Mouse (Mus musculus) retina, adult 2 months (tissue): ENCODE data around the gene Narfl.
"Not testable (repeated sequence)": the region's sequence is repeated elsewhere in the genome, so short reads cannot be mapped to it uniquely, and the experiment has no call there.

ENCODE experiments used
- DNase-seq: peaks from one replicate; pipeline ENCODE4 v3.0.0-alpha.2; 2012; ENCODE audit warnings: low read depth, low spot score

Narfl gene

GRCm38 (mm10) chr17:25773549-25774120, at the start of gene Narfl:
Narfl (plus strand) TSS chr17:25773776.
- DNase-seq, result peak; percentile 99

GRCm38 (mm10) chr17:25723919-25724318, 49.7 kb upstream of the Narfl start:
- DNase-seq, result no peak

- DNase-seq, result no peak
Measured at GRCm38 (mm10) chr17:25725264-25725663, 48.3 kb upstream of the Narfl start.

GRCm38 (mm10) chr17:25727265-25728008, 46.1 kb upstream of the Narfl start, which contains the start of the genes Chtf18 and Rpusd1:
Chtf18 (minus strand) TSS chr17:25727419.
Rpusd1 (plus strand) TSS chr17:25727670.
- DNase-seq, result peak; percentile 99

- DNase-seq, result no peak
Measured at GRCm38 (mm10) chr17:25728009-25728270, 45.6 kb upstream of the Narfl start.

GRCm38 (mm10) chr17:25732082-25732481, 41.5 kb upstream of the Narfl start:
- DNase-seq, result peak; percentile 71

GRCm38 (mm10) chr17:25735246-25735645, 38.3 kb upstream of the Narfl start:
- DNase-seq, result no peak

- no peak for DNase-seq
Measured at GRCm38 (mm10) chr17:25735745-25736144, 37.8 kb upstream of the Narfl start, which contains the start of gene Mslnl. Mslnl (plus strand) TSS chr17:25736042.

- DNase-seq, result no peak
Measured at GRCm38 (mm10) chr17:25738861-25739260, 34.7 kb upstream of the Narfl start.

- DNase-seq, result not testable (repeated sequence)
Measured at GRCm38 (mm10) chr17:25741471-25741870, 32.1 kb upstream of the Narfl start.

GRCm38 (mm10) chr17:25743831-25744230, 29.7 kb upstream of the Narfl start:
- no peak for DNase-seq

- no peak for DNase-seq
Measured at GRCm38 (mm10) chr17:25744311-25744710, 29.3 kb upstream of the Narfl start.

- DNase-seq, result no peak
Measured at GRCm38 (mm10) chr17:25748238-25748637, 25.3 kb upstream of the Narfl start.

- no peak for DNase-seq
Measured at GRCm38 (mm10) chr17:25749314-25749713, 24.3 kb upstream of the Narfl start.

- no peak for DNase-seq
Measured at GRCm38 (mm10) chr17:25751446-25751845, 22.1 kb upstream of the Narfl start.

GRCm38 (mm10) chr17:25754241-25754640, 19.3 kb upstream of the Narfl start, which contains the start of gene Msln:
Msln (minus strand) TSS chr17:25754378.
- no peak for DNase-seq

GRCm38 (mm10) chr17:25755086-25755485, 18.5 kb upstream of the Narfl start:
- no peak for DNase-seq

- DNase-seq, result no peak
Measured at GRCm38 (mm10) chr17:25755627-25756377, 17.8 kb upstream of the Narfl start.

GRCm38 (mm10) chr17:25756378-25757242, 17.0 kb upstream of the Narfl start:
- DNase-seq, result no peak

- no peak for DNase-seq
Measured at GRCm38 (mm10) chr17:25757691-25758090, 15.9 kb upstream of the Narfl start.

GRCm38 (mm10) chr17:25760148-25760547, 13.4 kb upstream of the Narfl start:
- DNase-seq, result no peak

GRCm38 (mm10) chr17:25761561-25761970, 12.0 kb upstream of the Narfl start:
- no peak for DNase-seq
